Mouse (Mus musculus): ENCODE measurements around the gene Emc10. TPM values are rescaled to one million over a fixed set of nuclear protein-coding genes. Genes with fewer than 3 reads are reported as not detected.

Gene Emc10
- total and polyA plus RNA-seq, 3 experiments, result 91.4 to 149 TPM; not detected in 1

GRCm38 (mm10) chr7:44525126-44525832 lies 28.9 kb upstream of the Emc10 start:
- no peaks in the 10 kb centered on the region; the same call in 1 of the 2 replicates for H3K79me2 ChIP-seq (ENCODE audit: control insufficient read depth, insufficient read depth, low read length, poor library complexity)
- H3K27ac ChIP-seq (ENCODE audit: control insufficient read depth, low read depth, low read length), result no peak overlapping the region
- no peak for DNase-seq (ENCODE audit: low read depth, low spot score)
- no peak overlapping the region for H3K9ac ChIP-seq (ENCODE audit: control insufficient read depth, low read depth, low read length, poor library complexity, severe bottlenecking)
- peaks cover 0 to 1% of the 10 kb centered on the region in 2 experiments; a peak in 2 of 4 replicates for H3K27me3 ChIP-seq (ENCODE audit: control insufficient read depth in 1 of 2, insufficient read depth in 2 of 2, low read length in 2 of 2)
- H3K4me1 ChIP-seq (ENCODE audit: control insufficient read depth in 1 of 2, insufficient read depth in 2 of 2, low read length in 2 of 2), result peaks cover 0 to 6% of the 10 kb centered on the region in 2 experiments; a peak in 2 of 4 replicates
- H3K4me3 ChIP-seq (ENCODE audit: control insufficient read depth in 1 of 2, insufficient read depth in 1 of 2, low read depth in 2 of 2, low read length in 2 of 2), result no peak overlapping the region
- H3K9me3 ChIP-seq (replicated peaks; ENCODE audit: insufficient read depth, low read length), result no peaks in the 10 kb centered on the region
- TF ChIP-seq ZKSCAN1 (IDR thresholded peaks at IDR 0.05; ENCODE audit: low read depth, low read length) (no peak), EP300 (IDR thresholded peaks at IDR 0.05; ENCODE audit: low read depth in 1 of 2, low read length in 2 of 2) (no peak), TBP (IDR thresholded peaks at IDR 0.05; ENCODE audit: low read depth, low read length) (no peak), NELFE (IDR thresholded peaks at IDR 0.05; ENCODE audit: low read depth, low read length) (no peak), MAZ (IDR thresholded peaks at IDR 0.05; ENCODE audit: low read depth, low read length) (no peak), POLR2A (IDR thresholded peaks at IDR 0.05; ENCODE audit: control insufficient read depth in 1 of 2, insufficient read depth in 1 of 2, low read depth in 1 of 2, low read length in 2 of 2, poor library complexity in 1 of 2) (no peak), TAL1 (IDR thresholded peaks at IDR 0.05; ENCODE audit: low read length) (no peak), GATA1 (IDR thresholded peaks at IDR 0.05; ENCODE audit: low read depth, low read length) (no peak), ZNF384 (IDR thresholded peaks at IDR 0.05; ENCODE audit: low read depth, low read length) (no peak), RAD21 (IDR thresholded peaks at IDR 0.05; ENCODE audit: low read depth, low read length) (no peak), MXI1 (IDR thresholded peaks at IDR 0.05; ENCODE audit: low read depth, low read length) (no peak), CHD1 (IDR thresholded peaks at IDR 0.05; ENCODE audit: low read depth, low read length) (no peak), NRF1 (IDR thresholded peaks at IDR 0.05; ENCODE audit: insufficient read depth, low read depth, low read length, poor library complexity, severe bottlenecking) (no peak), MAX (IDR thresholded peaks at IDR 0.05; ENCODE audit: low read length) (no peak), ETS1 (IDR thresholded peaks at IDR 0.05; ENCODE audit: low read depth, low read length) (no peak)
- 0 out of 4 replicates have a peak, but pooled peaks cover 0 to 2% of the 10 kb centered on the region in 2 experiments for H3K36me3 ChIP-seq (ENCODE audit: control insufficient read depth in 1 of 2, insufficient read depth in 2 of 2, low read length in 2 of 2)

GRCm38 (mm10) chr7:44524502-44524901 lies 28.2 kb upstream of the Emc10 start, which contains the start of gene Mybpc2:
Mybpc2 (minus strand) TSS chr7:44524656.
- no peak within 1 kb of the TSS for H3K27ac ChIP-seq (ENCODE audit: control insufficient read depth, low read depth, low read length)
- H3K27me3 ChIP-seq (ENCODE audit: control insufficient read depth in 1 of 2, insufficient read depth in 2 of 2, low read length in 2 of 2), result peaks cover 0 to 1% of the 10 kb centered on the region in 2 experiments; a peak in 2 of 4 replicates

More at GRCm38 (mm10) chr7:44524502-44524901, 28.2 kb upstream of the Emc10 start, which contains the start of gene Mybpc2:
- no peak within 1 kb of the TSS for H3K9ac ChIP-seq (ENCODE audit: control insufficient read depth, low read depth, low read length, poor library complexity, severe bottlenecking)
- peaks cover 0 to 6% of the 10 kb centered on the region in 2 experiments; a peak in 2 of 4 replicates for H3K4me1 ChIP-seq (ENCODE audit: control insufficient read depth in 1 of 2, insufficient read depth in 2 of 2, low read length in 2 of 2)
- H3K36me3 ChIP-seq (ENCODE audit: control insufficient read depth in 1 of 2, insufficient read depth in 2 of 2, low read length in 2 of 2), result 0 out of 4 replicates have a peak, but pooled peaks cover 0 to 2% of the 10 kb centered on the region in 2 experiments
- no peaks in the 10 kb centered on the region for H3K9me3 ChIP-seq (replicated peaks; ENCODE audit: insufficient read depth, low read length)
- no peak for DNase-seq (ENCODE audit: low read depth, low spot score)
- no peak within 1 kb of the TSS for H3K4me3 ChIP-seq (ENCODE audit: control insufficient read depth in 1 of 2, insufficient read depth in 1 of 2, low read depth in 2 of 2, low read length in 2 of 2)
- H3K79me2 ChIP-seq (ENCODE audit: control insufficient read depth, insufficient read depth, low read length, poor library complexity), result no peaks in the 10 kb centered on the region; the same call in 1 of the 2 replicates
- TF ChIP-seq CHD2 (IDR thresholded peaks at IDR 0.05; ENCODE audit: low read length) (no peak), MEF2A (IDR thresholded peaks at IDR 0.05; ENCODE audit: extremely low read depth, insufficient replicate concordance, low read depth, low read length, poor library complexity, severe bottlenecking) (no peak), MAX (IDR thresholded peaks at IDR 0.05; ENCODE audit: low read length) (no peak), EP300 (IDR thresholded peaks at IDR 0.05; ENCODE audit: low read depth in 1 of 2, low read length in 2 of 2) (no peak), RCOR1 (IDR thresholded peaks at IDR 0.05; ENCODE audit: low read depth, low read length) (no peak), ZKSCAN1 (IDR thresholded peaks at IDR 0.05; ENCODE audit: low read depth, low read length) (no peak)
